Mouse (Mus musculus) kidney, adult 2 months (tissue): Measurements from ENCODE around the gene Fbxw5.

Source experiments
- CTCF ChIP-seq: fragments of 200-500 bp; conservative IDR thresholded peaks from 2 replicates; pipeline ENCODE4 v1.5.1; 2011; ENCODE audit warnings: low read depth, mild to moderate bottlenecking, control low read depth, low read length, moderate library complexity, mixed read lengths; ENCODE audit not compliant: insufficient read depth, insufficient read length
- POLR2A ChIP-seq: fragments of 200-500 bp; IDR thresholded peaks from one replicate; pipeline ENCODE4 v1.6.1; 2011; ENCODE audit warnings: low read depth, low read length, control low read depth

GRCm38 (mm10) chr2:25498622-25499478 lies 1.7 kb upstream of the Fbxw5 start:
- TF ChIP-seq CTCF (0 out of 2 replicates have a peak, but pooled peaks have one; percentile 7), POLR2A (no peak)
